Mouse (Mus musculus): ENCODE measurements around the gene Atp1b1.

GRCm38 (mm10) chr1:164441408-164441974, 16.7 kb downstream of the Atp1b1 start:
- no peak for TF ChIP-seq POLR2A (IDR thresholded peaks at IDR 0.05; ENCODE audit: borderline replicate concordance, control insufficient read depth, low read depth, low read length)
- TF ChIP-seq CTCF (IDR thresholded peaks at IDR 0.05; ENCODE audit: control insufficient read depth, insufficient read depth, low read length): no peak

All from bone marrow, adult 2 months (tissue).